Mouse (Mus musculus): ENCODE results near the gene Cngb1. TPM values are rescaled to one million over a fixed set of nuclear protein-coding genes. Genes with fewer than 3 reads are reported as not detected.

Gene Cngb1
- polyA plus RNA-seq, 1 experiment from 2014 or later, result 0.81 TPM

GRCm38 (mm10) chr8:95272871-95273270 lies 33.5 kb downstream of the Cngb1 start:
- Histone ChIP-seq H3K9me3 (ENCODE audit: control insufficient read depth, low read length) (no peaks in the 10 kb centered on the region), H3K4me3 (ENCODE audit: low read depth, low read length) (no peak overlapping the region), H3K9ac (ENCODE audit: low read length) (no peak overlapping the region), H3K4me1 (replicated peaks; ENCODE audit: control insufficient read depth, insufficient read depth, low read length) (no peaks in the 10 kb centered on the region), H3K36me3 (ENCODE audit: control insufficient read depth, insufficient read depth, low read length) (no peaks in the 10 kb centered on the region), H3K4me2 (ENCODE audit: low read length) (no peak overlapping the region), H3K27ac (ENCODE audit: low read depth) (no peak overlapping the region), H3K27me3 (replicated peaks; ENCODE audit: control insufficient read depth, insufficient read depth, low read length) (no peaks in the 10 kb centered on the region)
- ATAC-seq (replicated peaks; ENCODE audit: low FRiP score, low TSS enrichment, low read depth), result no peak
- no peak for DNase-seq (ENCODE audit: low spot score)
- WGBS, result 44% methylated on average over 2 of the region's 2 CpGs

- 27% methylated on average over 4 of the region's 4 CpGs for WGBS
- no peak overlapping the region for H3K4me3 ChIP-seq (ENCODE audit: low read depth, low read length)
- DNase-seq (ENCODE audit: low spot score) (no peak), ATAC-seq (replicated peaks; ENCODE audit: low FRiP score, low TSS enrichment, low read depth) (no peak)
- H3K27ac ChIP-seq (ENCODE audit: low read depth), result no peak overlapping the region
- H3K27me3 ChIP-seq (replicated peaks; ENCODE audit: control insufficient read depth, insufficient read depth, low read length), result no peaks in the 10 kb centered on the region
- no peaks in the 10 kb centered on the region for H3K36me3 ChIP-seq (ENCODE audit: control insufficient read depth, insufficient read depth, low read length)
- H3K4me1 ChIP-seq (replicated peaks; ENCODE audit: control insufficient read depth, insufficient read depth, low read length), result no peaks in the 10 kb centered on the region
- H3K4me2 ChIP-seq (ENCODE audit: low read length), result no peak overlapping the region
- no peak overlapping the region for H3K9ac ChIP-seq (ENCODE audit: low read length)
- no peaks in the 10 kb centered on the region for H3K9me3 ChIP-seq (ENCODE audit: control insufficient read depth, low read length)
Measured at GRCm38 (mm10) chr8:95271841-95272240, 34.5 kb downstream of the Cngb1 start.

GRCm38 (mm10) chr8:95270501-95270900 lies 35.9 kb downstream of the Cngb1 start:
- no peaks in the 10 kb centered on the region for H3K27me3 ChIP-seq (replicated peaks; ENCODE audit: control insufficient read depth, insufficient read depth, low read length)
- no peak overlapping the region for H3K4me2 ChIP-seq (ENCODE audit: low read length)
- no peaks in the 10 kb centered on the region for H3K36me3 ChIP-seq (ENCODE audit: control insufficient read depth, insufficient read depth, low read length)
- DNase-seq (ENCODE audit: low spot score) (no peak), ATAC-seq (replicated peaks; ENCODE audit: low FRiP score, low TSS enrichment, low read depth) (no peak)
- no peaks in the 10 kb centered on the region for H3K4me1 ChIP-seq (replicated peaks; ENCODE audit: control insufficient read depth, insufficient read depth, low read length)
- H3K27ac ChIP-seq (ENCODE audit: low read depth), result no peak overlapping the region
- H3K9me3 ChIP-seq (ENCODE audit: control insufficient read depth, low read length), result no peaks in the 10 kb centered on the region
- H3K9ac ChIP-seq (ENCODE audit: low read length), result no peak overlapping the region
- 70% methylated on average over 12 of the region's 12 CpGs for WGBS
- H3K4me3 ChIP-seq (ENCODE audit: low read depth, low read length), result no peak overlapping the region

- Histone ChIP-seq H3K36me3 (ENCODE audit: control insufficient read depth, insufficient read depth, low read length) (no peaks in the 10 kb centered on the region), H3K9ac (ENCODE audit: low read length) (no peak overlapping the region), H3K27me3 (replicated peaks; ENCODE audit: control insufficient read depth, insufficient read depth, low read length) (no peaks in the 10 kb centered on the region), H3K9me3 (ENCODE audit: control insufficient read depth, low read length) (no peaks in the 10 kb centered on the region), H3K4me3 (ENCODE audit: low read depth, low read length) (no peak overlapping the region), H3K4me1 (replicated peaks; ENCODE audit: control insufficient read depth, insufficient read depth, low read length) (no peaks in the 10 kb centered on the region), H3K4me2 (ENCODE audit: low read length) (no peak overlapping the region), H3K27ac (ENCODE audit: low read depth) (no peak overlapping the region)
- no peak for DNase-seq (ENCODE audit: low spot score)
- ATAC-seq (replicated peaks; ENCODE audit: low FRiP score, low TSS enrichment, low read depth), result no peak
- 93% methylated on average over 2 of the region's 2 CpGs for WGBS
Measured at GRCm38 (mm10) chr8:95262181-95262580, 44.2 kb downstream of the Cngb1 start.

GRCm38 (mm10) chr8:95255611-95256010 lies 50.8 kb downstream of the Cngb1 start:
- H3K27me3 ChIP-seq (replicated peaks; ENCODE audit: control insufficient read depth, insufficient read depth, low read length), result no peaks in the 10 kb centered on the region
- no peaks in the 10 kb centered on the region for H3K4me1 ChIP-seq (replicated peaks; ENCODE audit: control insufficient read depth, insufficient read depth, low read length)
- no peak for DNase-seq (ENCODE audit: low spot score)
- no peaks in the 10 kb centered on the region for H3K9me3 ChIP-seq (ENCODE audit: control insufficient read depth, low read length)
- no peak for ATAC-seq (replicated peaks; ENCODE audit: low FRiP score, low TSS enrichment, low read depth)
- no peak overlapping the region for H3K27ac ChIP-seq (ENCODE audit: low read depth)
- H3K4me3 ChIP-seq (ENCODE audit: low read depth, low read length), result no peak overlapping the region
- H3K9ac ChIP-seq (ENCODE audit: low read length), result no peak overlapping the region
- no peaks in the 10 kb centered on the region for H3K36me3 ChIP-seq (ENCODE audit: control insufficient read depth, insufficient read depth, low read length)
- no peak overlapping the region for H3K4me2 ChIP-seq (ENCODE audit: low read length)
- WGBS, result 80% methylated on average over 10 of the region's 10 CpGs

GRCm38 (mm10) chr8:95254564-95255434 lies 51.6 kb downstream of the Cngb1 start:
- H3K9me3 ChIP-seq (ENCODE audit: control insufficient read depth, low read length), result no peaks in the 10 kb centered on the region
- 23% methylated on average over 16 of the region's 16 CpGs for WGBS
- H3K4me1 ChIP-seq (replicated peaks; ENCODE audit: control insufficient read depth, insufficient read depth, low read length), result no peaks in the 10 kb centered on the region
- H3K4me3 ChIP-seq (ENCODE audit: low read depth, low read length), result peak overlapping the region; percentile 28
- ATAC-seq (replicated peaks; ENCODE audit: low FRiP score, low TSS enrichment, low read depth) (peak; percentile 90), DNase-seq (ENCODE audit: low spot score) (peak; percentile 100)
- no peaks in the 10 kb centered on the region for H3K27me3 ChIP-seq (replicated peaks; ENCODE audit: control insufficient read depth, insufficient read depth, low read length)
- peak overlapping the region; percentile 42 for H3K9ac ChIP-seq (ENCODE audit: low read length)
- H3K36me3 ChIP-seq (ENCODE audit: control insufficient read depth, insufficient read depth, low read length), result no peaks in the 10 kb centered on the region
- H3K4me2 ChIP-seq (ENCODE audit: low read length), result peak overlapping the region; percentile 53
- no peak overlapping the region for H3K27ac ChIP-seq (ENCODE audit: low read depth)

GRCm38 (mm10) chr8:95252056-95252455 lies 54.3 kb downstream of the Cngb1 start:
- no peaks in the 10 kb centered on the region for H3K9me3 ChIP-seq (ENCODE audit: control insufficient read depth, low read length)
- H3K9ac ChIP-seq (ENCODE audit: low read length), result no peak overlapping the region
- no peak overlapping the region for H3K27ac ChIP-seq (ENCODE audit: low read depth)
- H3K4me3 ChIP-seq (ENCODE audit: low read depth, low read length), result no peak overlapping the region
- H3K27me3 ChIP-seq (replicated peaks; ENCODE audit: control insufficient read depth, insufficient read depth, low read length), result no peaks in the 10 kb centered on the region
- ATAC-seq (replicated peaks; ENCODE audit: low FRiP score, low TSS enrichment, low read depth) (no peak), DNase-seq (ENCODE audit: low spot score) (no peak)
- H3K4me1 ChIP-seq (replicated peaks; ENCODE audit: control insufficient read depth, insufficient read depth, low read length), result no peaks in the 10 kb centered on the region
- H3K4me2 ChIP-seq (ENCODE audit: low read length), result no peak overlapping the region
- H3K36me3 ChIP-seq (ENCODE audit: control insufficient read depth, insufficient read depth, low read length), result no peaks in the 10 kb centered on the region
- WGBS, result 66% methylated on average over 9 of the region's 9 CpGs

GRCm38 (mm10) chr8:95249847-95250246 lies 56.5 kb downstream of the Cngb1 start:
- Histone ChIP-seq H3K4me1 (replicated peaks; ENCODE audit: control insufficient read depth, insufficient read depth, low read length) (peaks cover 7% of the 10 kb centered on the region; the same call in 1 of the 2 replicates), H3K4me2 (ENCODE audit: low read length) (no peak overlapping the region), H3K36me3 (ENCODE audit: control insufficient read depth, insufficient read depth, low read length) (no peaks in the 10 kb centered on the region), H3K27ac (ENCODE audit: low read depth) (no peak overlapping the region), H3K9me3 (ENCODE audit: control insufficient read depth, low read length) (no peaks in the 10 kb centered on the region), H3K4me3 (ENCODE audit: low read depth, low read length) (no peak overlapping the region), H3K9ac (ENCODE audit: low read length) (no peak overlapping the region), H3K27me3 (replicated peaks; ENCODE audit: control insufficient read depth, insufficient read depth, low read length) (no peaks in the 10 kb centered on the region)
- ATAC-seq (replicated peaks; ENCODE audit: low FRiP score, low TSS enrichment, low read depth), result no peak
- no peak for DNase-seq (ENCODE audit: low spot score)
- 47% methylated on average over 4 of the region's 4 CpGs for WGBS

- Histone ChIP-seq H3K9me3 (ENCODE audit: control insufficient read depth, low read length) (no peaks in the 10 kb centered on the region), H3K4me1 (replicated peaks; ENCODE audit: control insufficient read depth, insufficient read depth, low read length) (peaks cover 13% of the 10 kb centered on the region; the same call in 1 of the 2 replicates), H3K9ac (ENCODE audit: low read length) (no peak overlapping the region), H3K4me2 (ENCODE audit: low read length) (no peak overlapping the region), H3K27ac (ENCODE audit: low read depth) (no peak overlapping the region), H3K36me3 (ENCODE audit: control insufficient read depth, insufficient read depth, low read length) (no peaks in the 10 kb centered on the region), H3K4me3 (ENCODE audit: low read depth, low read length) (no peak overlapping the region), H3K27me3 (replicated peaks; ENCODE audit: control insufficient read depth, insufficient read depth, low read length) (no peaks in the 10 kb centered on the region)
- DNase-seq (ENCODE audit: low spot score), result no peak
- 72% methylated on average over 5 of the region's 5 CpGs for WGBS
- ATAC-seq (replicated peaks; ENCODE audit: low FRiP score, low TSS enrichment, low read depth), result no peak
Measured at GRCm38 (mm10) chr8:95247277-95247676, 59.1 kb downstream of the Cngb1 start.
